Mouse (Mus musculus) gastrocnemius, adult 18-20 months (tissue): ENCODE measurements around the gene Vsx2. TPM values are rescaled to one million over a fixed set of nuclear protein-coding genes. Genes with fewer than 3 reads are reported as not detected.

Source experiments
- DNase-seq: peaks from one replicate; pipeline ENCODE4 v3.0.0; 2021; ENCODE audit warnings: low spot score
- total RNA-seq, 2 experiments: library from RNA; stranded (reverse); gene quantifications; 2 replicates each; pipeline ENCODE4 v1.2.3; 2021

Vsx2 gene
- total RNA-seq, 2 experiments from 2014 or later = not detected

DNA sequence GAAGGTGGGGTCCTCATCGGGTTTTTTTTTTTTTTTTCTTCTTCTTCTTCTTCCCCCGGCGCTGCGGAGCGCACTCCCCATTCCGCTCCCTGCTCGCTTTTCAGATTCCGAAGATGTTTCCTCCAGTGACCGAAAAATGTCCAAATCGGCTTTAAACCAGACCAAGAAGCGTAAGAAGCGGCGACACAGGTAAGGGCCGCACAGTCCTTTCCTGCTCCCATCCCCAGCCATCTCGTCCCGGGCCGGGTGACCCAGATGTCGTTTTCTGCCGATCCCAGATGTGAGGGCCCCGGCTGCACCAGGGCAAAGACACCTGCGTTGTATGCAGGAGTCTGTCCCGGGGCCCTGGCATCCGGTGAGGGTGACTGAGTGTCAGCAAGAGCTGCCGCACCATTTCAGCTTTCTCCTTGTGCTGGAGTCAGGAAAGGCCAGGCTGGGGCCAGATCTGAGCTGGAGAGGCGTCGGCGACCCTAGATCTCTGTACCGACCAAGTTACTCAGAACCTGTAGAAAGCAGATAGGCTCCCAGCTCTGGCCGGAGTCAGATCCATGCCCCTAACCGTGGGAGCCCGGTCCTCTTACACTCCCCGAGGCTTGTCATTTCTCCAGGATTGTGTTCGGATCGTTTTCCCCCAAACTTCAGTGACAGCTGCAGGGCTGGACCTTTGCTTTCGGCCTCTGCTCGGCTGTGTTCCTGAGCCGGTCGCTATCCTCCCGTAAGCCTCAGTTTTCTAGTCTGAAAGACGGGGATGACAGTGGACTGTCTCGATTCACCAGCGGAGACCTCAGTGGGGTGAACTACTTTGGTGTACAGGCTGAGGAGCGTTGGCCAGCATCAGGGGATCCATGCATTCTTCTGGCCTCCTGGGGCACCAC is 2.1 kb downstream of the Vsx2 start:
- no peak for DNase-seq

DNA sequence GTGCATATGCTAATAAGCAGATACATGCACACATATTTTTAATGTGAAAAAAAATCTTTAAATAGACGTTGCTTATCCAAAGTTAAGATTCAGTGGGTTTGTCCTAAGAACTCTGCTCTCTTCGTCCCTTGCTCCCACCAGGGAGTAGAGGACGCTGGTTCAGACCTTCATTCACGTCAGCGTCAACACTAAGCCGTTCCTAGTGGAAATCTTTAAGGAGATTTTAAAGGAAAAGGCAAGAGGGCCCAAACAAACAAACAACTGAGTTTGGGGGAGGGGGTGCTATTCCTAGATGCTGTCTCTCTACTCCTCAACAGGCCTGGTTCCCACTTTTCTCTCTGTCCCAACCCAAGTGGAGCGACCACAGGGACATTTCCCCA is 2.8 kb downstream of the Vsx2 start:
- DNase-seq = no peak

DNA sequence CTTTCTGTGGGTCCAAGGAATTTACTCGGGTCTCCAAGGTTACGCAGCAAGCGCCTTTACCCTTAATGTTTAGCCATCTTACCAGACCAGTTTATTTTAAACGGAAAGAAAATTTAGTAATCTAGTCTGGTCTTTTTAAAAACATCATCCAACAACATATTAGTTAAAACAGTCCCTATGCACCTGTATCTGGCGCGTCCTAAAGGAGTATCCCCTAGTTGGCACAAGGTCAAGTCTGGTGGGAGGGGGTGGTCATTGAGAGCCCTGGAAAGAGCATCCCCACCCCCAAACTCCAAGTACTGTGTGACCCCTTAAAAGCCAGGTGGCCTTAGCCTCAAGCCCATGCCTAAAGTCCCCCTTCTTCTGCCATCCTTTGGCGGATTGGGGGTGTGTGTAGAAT is 3.5 kb downstream of the Vsx2 start:
- DNase-seq = no peak

DNA sequence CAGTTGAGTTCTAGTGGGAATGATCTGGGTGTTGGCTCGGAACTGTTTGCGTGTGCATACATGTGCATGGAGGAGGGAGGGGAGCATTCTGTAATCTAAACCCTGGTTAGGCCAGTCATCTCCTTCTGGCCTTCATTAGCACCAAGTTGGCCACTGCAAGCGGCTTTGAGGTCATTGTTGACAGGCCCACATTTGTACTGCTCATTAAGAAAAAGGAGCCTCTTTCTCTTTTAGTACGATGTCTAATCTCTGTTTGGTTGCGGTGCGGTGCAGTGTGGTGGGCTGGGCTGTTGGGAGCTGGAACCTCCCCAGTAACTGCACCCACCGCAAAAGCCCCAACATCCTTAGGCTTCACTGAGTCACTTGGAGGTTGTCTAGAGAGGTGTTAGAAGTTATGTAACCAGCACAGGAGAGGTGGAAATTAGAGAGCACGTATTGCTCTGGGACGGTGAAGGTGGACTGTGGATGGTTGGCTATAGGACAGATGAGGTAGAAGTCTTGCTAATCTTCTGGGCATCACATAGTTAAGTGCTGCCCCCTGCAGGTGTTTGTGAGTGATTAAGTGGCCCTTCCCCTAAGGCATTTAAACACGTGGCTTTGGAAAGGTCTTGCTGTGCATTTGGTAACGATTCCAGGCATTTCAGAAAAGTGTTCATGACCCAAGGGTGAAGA is 8.3 kb downstream of the Vsx2 start:
- DNase-seq = no peak

DNA sequence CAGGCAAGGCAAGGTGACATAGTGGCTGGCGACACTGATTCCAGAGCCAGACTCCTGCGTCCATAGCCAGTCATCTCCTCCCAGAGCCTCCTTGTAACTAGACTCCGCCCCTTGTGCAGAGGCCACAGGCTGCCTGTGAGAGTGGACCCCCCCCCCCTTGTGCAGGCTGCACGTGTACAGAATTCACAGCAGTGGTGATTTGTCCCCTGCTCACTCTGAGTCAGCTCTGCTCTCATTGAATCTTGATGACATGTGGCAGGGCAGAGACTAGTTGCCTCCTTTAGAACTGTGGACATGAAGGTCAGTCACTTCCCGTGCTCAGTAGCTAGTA is 8.8 kb downstream of the Vsx2 start:
- no peak for DNase-seq

DNA sequence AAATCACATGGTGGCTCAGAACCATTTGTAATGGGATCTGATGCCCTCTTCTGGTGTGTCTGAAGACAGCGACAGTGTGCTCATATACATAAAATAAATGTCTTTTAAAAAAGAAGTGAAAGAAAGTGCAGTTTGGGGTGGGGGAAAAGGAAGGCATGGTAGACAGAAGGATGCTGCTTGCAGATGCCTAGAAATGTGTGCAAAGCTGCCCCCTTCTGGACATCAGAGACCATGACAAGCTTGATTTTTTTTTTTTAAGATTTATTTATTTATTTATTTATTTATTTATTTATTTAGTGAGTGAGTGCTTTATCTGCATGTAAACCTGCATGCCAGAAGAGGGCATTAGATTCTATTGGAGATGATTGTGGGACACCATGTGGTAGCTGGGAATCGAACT is 11.7 kb downstream of the Vsx2 start:
- DNase-seq = no peak

DNA sequence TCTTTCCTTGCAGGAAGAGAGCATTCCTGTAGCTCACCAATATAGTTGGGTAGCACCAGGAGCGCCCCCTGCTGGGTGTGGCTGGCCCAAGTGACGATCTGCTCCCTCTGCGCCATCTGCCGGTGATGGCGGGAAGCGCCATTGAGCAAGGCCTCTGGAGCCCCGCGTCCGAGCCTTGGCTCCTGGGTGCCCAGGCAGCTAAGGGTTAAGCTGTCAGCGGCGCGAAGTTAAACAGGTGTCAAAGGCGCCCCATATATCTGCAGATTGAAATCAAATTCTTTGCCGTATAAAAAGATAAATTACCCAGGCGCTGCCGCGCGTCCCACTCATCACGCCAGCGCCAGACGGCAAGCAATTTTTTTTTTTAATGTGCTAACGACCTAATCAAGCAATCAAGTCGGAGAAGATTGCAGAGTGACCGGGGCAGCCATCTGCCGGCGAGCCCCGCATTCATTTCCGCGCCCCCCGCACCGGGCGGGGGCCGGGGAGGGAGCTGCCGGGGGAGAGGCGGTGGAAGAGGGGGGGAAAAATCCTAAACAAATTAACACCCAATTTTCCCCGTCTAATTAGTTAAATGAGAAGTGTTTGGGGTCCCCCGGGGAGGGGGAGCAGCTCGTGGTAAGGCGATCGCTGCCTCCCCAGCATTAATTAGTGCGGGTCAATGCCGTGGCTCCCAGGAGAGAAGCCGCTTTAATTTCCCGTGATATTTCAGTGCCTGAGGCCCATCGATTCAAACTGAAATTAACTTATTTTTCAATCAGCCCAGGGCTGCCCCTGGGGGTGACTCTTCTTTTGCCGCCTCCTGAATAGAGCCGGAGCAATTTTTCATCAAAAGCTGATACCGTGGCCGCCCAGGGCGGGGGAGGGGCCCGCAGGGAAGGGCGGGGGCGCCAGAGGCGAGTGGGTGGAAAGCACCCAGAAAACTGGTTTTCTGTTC is 20.5 kb downstream of the Vsx2 start:
- peak; percentile 91 for DNase-seq

DNA sequence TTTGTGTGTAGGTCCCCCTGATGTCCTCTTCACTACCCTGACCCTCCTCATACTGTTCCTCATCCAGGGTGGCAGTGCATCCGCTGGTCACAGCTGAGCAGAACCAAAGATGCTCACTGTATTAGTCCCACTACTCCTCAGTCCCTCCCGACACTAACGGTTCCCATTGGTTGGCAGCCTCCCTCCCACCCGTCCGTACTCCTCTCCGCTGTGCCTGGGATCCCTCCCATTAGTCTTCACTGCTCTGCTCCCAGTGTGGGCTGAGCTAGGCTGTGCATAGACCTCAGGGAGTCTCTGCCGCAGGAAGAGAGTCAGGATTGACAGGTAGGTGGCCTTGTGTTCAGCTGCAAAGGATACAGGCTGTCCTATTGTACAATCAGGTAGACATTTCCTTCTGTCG is 28.8 kb downstream of the Vsx2 start:
- no peak for DNase-seq

DNA sequence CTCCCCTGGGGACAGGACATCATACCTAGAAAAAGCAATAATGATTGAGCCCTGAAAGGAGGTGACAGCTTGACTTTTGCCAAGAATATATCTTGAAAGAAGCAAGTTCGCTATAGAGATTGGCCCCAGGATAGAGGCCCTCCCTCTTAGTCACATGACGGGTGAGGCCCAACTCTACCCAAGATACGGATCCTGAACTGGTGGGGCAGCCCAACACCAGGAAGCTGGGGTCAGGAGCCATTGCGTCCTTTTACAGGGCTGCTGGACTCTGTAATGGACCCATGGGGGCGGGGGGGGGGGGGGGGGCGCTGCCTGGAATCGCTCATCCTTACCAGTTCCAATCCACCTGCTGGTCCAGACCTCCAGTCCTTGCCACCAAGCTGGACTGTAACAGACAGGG is 34.4 kb downstream of the Vsx2 start:
- DNase-seq = no peak

DNA sequence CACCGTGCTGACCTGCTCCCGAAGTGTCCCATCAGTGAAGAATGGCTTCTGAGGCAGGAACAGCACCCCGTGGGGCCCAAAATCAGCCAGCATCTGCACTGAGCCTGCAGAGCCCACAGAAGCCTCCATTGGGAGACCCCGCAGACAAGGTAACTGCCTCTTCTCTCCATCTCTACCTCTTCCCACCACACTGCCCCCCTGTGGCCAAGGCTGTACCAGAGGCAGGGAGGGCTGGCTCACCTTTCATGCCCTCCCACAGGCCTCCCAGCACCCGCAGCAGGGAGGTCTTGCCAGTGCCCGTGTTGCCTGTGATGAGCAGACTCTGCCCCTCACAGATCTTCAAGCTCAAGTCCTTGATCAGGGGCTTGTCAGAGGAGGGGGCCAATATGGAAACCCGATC is 36.3 kb downstream of the Vsx2 start:
- no peak for DNase-seq

DNA sequence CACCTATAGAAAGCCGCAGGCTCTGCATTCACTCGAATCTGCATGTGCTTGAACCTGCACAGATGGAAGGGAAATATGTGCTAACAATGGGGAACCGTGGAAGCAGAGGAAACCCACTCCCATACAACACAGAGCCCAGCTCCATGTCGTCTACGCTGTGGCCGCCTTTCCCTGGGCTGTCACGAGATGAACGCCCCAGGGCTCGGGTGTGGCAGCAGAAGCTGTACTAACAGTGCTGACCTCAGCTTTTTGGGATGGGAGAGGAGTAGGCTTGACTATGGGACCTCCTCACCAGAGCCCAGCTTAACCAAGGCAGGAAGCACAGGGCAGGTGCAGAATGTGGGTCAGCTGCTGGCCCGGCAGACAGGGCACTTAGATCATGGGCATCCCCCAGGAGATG is 42.2 kb downstream of the Vsx2 start:
- DNase-seq = no peak

DNA sequence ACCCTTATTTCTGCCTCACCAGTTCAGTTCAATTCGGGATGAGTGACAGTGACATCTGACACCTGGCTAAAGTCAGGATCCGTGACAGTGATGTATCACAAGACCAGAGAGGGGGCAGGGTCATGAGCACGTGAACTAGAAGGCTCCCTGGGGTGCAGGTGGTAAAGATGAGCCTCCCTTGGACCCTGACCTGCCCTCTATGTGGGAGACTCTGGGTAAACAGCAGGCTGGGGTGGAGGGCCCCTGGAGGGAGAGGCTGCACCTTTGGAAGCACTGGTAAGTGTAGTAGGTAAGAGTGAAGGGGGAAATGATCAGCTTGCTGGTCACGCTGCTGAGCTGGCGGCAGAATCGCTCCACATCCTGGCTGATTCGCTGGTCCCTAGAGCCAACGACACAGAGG is 43.0 kb downstream of the Vsx2 start:
- DNase-seq = no peak

DNA sequence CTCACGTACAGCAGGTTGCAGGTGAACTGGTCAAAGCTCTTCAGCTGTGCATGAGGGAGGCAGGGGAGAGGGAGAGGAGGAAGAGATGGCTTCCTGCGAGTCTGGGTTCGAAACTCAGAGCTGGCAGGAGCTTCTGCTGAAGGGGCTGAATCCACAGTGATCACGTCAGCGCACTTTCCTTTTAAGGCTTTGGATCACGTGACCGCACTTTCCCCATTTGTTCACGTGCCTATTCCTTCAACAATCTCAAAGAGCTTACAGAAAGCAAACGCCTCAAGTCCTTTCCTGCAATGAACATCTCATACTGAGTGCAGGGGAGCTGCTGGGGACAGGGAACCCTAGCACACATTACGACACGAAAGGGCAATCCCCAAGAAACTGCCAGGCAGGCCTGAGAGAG is 44.4 kb downstream of the Vsx2 start:
- no peak for DNase-seq

DNA sequence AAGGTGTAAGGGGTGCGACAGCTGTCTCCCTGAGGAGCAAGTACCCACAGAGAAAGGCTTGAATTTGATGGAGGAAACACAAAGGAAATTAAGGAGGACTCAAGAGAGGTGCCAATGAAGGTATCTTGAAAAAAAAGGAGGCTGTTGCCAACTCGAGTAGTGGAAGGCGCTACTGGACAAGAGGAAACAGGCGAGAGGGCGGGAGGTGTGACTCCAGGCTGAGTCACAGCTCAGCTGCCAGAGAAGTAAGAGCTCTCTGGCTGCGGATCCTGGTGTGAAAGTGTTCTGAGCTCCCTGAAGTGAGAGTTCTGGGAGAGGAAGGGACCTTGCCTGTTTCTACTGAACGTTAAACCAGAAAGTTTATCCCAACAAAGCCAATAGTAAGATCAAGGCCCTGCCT is 45.0 kb downstream of the Vsx2 start:
- DNase-seq = no peak

DNA sequence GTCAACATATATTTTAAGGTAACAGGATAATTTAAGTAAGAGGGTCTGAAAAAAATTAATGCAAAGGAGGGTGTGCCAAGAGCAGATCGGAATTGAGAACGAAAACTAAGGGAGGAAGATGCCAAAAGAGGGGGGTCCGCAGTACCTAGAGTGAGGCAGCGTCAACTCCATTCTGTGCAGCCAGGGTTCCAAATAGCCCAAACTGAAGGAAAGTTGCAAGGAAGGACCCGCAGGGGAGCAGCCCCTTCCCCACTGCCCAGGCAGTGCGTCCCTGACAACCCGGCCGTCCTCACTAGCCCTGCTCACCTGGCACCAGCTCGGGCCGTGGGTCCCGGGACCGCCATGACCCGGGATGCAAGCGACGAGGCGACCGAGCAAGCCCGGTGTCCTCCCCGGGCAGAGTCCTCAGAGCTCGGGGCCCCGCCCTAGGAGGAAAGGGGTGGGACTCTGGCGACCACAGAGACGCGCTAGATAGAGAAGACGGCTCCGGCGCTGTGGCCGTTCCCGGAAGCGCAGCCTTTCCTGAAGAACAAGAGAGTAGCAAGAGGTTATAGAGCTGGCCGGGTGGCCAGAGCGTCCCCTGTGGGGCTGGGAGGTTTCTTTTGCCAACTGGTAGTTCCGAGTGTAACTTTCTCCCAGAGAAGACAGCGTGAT is 47.5 kb downstream of the Vsx2 start, which contains the start of gene Abcd4:
Abcd4 (minus strand) TSS at position 437 of the 654 bp plus-strand sequence.
- DNase-seq = peak; percentile 96

DNA sequence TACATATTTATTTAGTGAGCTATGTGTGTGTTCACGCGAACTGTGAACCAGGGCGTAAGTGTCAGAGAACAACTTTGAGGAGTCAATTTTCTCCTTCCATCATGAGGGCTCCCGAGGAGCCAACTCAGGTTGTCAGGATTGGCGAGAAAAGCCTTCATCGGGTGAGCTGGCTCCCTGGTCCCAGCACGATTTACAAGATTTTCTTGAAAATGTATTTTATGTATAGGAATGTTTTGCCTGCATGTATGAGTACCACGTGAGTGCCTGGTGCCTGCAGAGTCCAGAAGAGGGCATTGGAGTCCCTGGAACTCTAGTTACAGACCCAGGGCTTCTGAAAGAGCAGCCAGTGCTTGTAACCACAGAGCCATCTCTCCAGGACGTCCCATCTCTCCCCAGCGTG is 48.1 kb downstream of the Vsx2 start:
- no peak for DNase-seq

DNA sequence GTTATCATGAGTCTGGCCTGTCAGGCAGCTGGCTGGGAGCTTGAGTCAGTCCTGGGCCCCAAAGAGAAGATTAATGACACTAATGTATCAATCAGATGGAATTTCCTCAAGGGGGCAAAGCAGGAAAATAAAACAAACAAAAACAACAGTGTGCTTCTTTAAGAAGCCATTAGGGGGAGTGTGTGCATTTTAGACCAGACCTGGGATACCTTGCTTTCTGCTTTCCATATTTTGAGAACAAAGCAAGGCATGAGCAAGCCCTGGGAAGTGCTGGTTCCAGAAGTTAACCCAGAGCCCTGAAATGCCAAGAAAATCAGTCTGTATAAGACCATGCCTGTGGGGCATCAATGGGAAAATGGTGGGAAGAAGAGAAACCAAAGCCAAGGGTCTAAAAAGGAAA is 51.4 kb downstream of the Vsx2 start:
- DNase-seq = no peak

DNA sequence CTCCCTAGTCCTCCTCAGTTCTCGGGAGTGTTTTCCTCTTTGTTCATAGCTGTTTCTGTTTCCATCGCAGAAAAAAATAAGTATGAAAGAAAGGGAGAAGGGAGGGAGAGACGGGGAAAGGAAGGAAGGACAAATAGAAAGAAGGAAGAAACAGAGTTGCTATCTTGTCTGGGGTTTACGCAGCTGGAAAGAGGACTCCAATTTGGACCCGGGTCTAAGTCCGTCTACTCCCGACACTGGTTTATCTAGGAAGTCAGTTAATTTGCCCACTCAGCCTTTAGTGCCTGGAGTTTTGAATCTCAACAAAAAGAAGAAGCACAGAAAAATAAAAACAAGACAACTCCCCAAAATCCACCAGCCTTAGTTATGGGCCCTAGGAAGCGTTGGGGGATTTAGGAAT is 55.0 kb downstream of the Vsx2 start:
- DNase-seq = no peak

DNA sequence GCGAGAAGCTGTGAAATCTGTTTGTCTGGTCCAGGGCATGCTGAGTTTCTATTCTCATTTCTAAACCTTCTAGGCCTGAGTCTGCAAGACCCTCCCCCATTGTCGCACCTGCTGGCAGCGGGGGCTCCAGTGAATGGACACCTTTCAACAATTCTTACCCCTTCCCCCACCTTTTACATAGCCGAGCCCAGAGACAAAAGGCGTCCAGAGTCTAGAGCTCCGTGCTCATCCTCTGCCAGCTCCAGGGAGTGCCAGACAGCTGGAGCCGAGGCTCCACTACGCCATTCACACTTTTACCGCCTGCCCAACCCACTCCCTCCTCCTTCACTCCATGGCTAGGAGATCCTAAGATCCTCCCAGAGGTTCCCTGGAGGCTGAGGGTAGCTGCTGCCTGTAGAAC is 55.6 kb downstream of the Vsx2 start:
- DNase-seq = no peak

DNA sequence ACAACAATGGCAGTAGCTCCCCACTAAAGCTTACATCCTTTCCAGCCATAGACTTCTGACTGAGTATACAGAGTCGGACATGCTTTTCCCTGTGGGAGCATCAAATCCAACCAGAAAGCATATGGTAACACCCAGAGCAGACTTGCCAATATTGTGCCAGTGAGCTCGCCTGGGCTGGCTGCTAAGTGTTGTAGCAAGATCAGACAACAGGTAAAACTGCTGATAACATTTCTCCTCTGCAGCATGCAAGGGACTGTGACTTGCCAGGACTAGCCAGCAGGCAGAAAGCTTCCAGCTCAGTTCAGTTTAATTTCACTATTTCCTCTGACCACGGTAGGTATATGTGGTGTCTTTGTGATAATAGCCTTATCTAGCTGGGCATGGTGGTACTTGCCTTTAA is 62.3 kb downstream of the Vsx2 start:
- DNase-seq = no peak

DNA sequence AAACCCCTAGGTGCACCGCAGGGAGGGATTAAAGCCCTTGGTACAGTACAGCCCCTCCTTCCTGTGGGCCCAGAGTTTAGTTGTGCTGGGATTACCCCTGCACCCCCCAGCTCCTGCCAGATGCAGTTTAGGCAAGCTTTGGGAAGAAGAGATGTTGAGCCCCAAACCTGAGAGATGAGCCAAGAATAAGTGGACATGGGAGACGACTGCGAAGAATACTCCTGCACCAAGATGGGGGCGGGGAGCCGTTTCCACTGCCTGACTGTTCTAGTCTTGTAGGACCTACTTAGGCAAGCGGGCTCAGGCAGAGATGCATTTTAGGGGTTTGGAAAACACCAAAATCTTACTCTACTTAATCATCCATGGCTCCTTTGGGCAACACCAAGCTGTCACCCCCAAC is 70.7 kb downstream of the Vsx2 start:
- no peak for DNase-seq

DNA sequence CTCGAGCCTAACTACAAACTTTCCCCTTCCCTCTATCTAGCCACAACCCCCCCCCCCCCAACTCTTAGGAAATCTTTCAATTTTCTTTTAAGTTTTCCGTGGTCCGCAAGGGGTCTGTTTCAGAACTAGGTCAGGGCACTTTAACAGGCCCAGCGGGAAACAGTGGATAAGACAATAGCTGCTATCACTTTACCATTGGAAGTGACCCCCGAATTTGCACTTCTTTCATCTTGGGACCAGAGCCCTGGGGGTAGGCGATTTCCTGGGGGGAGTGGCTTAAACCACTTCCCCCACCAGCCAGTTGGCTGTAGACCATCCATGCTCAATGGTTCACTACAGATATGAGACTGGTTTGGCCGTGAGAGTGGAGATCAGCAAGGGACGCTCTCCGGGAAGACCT is 71.1 kb downstream of the Vsx2 start, which contains the start of gene Vrtn:
Vrtn (plus strand) TSS at position 366 of the 400 bp plus-strand sequence.
- no peak for DNase-seq
